Mouse (Mus musculus) left cerebral cortex, adult 9 months (tissue): ENCODE measurements around the gene Fars2.

ENCODE experiments used
- DNase-seq, 2 experiments: peaks; one replicate each; pipeline ENCODE4 v3.0.0; 2022; ENCODE audit warnings: low spot score in 2 of 2

The Fars2 gene

GRCm38 (mm10) chr13:36510161-36510560 is 392.9 kb downstream of the Fars2 start:
- DNase-seq = no peak

- no peak for DNase-seq
These were observed 395.9 kb downstream of the Fars2 start for GRCm38 (mm10) chr13:36513126-36513525.

GRCm38 (mm10) chr13:36518144-36518571 is 400.9 kb downstream of the Fars2 start:
- no peak for DNase-seq

GRCm38 (mm10) chr13:36527761-36528160 is 410.5 kb downstream of the Fars2 start:
- no peak for DNase-seq

- peak; percentile 23 to 53 for DNase-seq
These were observed 411.1 kb downstream of the Fars2 start for GRCm38 (mm10) chr13:36528223-36528895.

GRCm38 (mm10) chr13:36529467-36530039 is 412.3 kb downstream of the Fars2 start:
- no peak for DNase-seq

- DNase-seq = no peak
These were observed 413.6 kb downstream of the Fars2 start for GRCm38 (mm10) chr13:36530852-36531251.

- peak; percentile 51 to 73 for DNase-seq
These were observed 414.7 kb downstream of the Fars2 start for GRCm38 (mm10) chr13:36531893-36532292.

- peak in 1 of 2 experiments; percentile 33 for DNase-seq
These were observed 415.9 kb downstream of the Fars2 start for GRCm38 (mm10) chr13:36533071-36533470.

- no peak for DNase-seq
These were observed 416.3 kb downstream of the Fars2 start for GRCm38 (mm10) chr13:36533518-36533917.

GRCm38 (mm10) chr13:36533966-36534540 is 416.8 kb downstream of the Fars2 start:
- no peak for DNase-seq

GRCm38 (mm10) chr13:36537580-36537979 is 420.4 kb downstream of the Fars2 start:
- no peak for DNase-seq

- DNase-seq = no peak
These were observed 421.2 kb downstream of the Fars2 start for GRCm38 (mm10) chr13:36538385-36538784.

- DNase-seq = no peak
These were observed 423.0 kb downstream of the Fars2 start for GRCm38 (mm10) chr13:36540231-36540630.

- DNase-seq = no peak
These were observed 424.1 kb downstream of the Fars2 start for GRCm38 (mm10) chr13:36541287-36541780.

GRCm38 (mm10) chr13:36550694-36551093 is 433.5 kb downstream of the Fars2 start:
- DNase-seq = no peak

- no peak for DNase-seq
These were observed 435.5 kb downstream of the Fars2 start for GRCm38 (mm10) chr13:36552522-36553246.

GRCm38 (mm10) chr13:36553247-36553642 is 436.0 kb downstream of the Fars2 start:
- no peak for DNase-seq

GRCm38 (mm10) chr13:36554743-36555142 is 437.5 kb downstream of the Fars2 start:
- no peak for DNase-seq

GRCm38 (mm10) chr13:36562447-36563441 is 445.5 kb downstream of the Fars2 start:
- no peak for DNase-seq

- DNase-seq = no peak
These were observed 447.6 kb downstream of the Fars2 start for GRCm38 (mm10) chr13:36564764-36565315.
